In the genomic region with DNA sequence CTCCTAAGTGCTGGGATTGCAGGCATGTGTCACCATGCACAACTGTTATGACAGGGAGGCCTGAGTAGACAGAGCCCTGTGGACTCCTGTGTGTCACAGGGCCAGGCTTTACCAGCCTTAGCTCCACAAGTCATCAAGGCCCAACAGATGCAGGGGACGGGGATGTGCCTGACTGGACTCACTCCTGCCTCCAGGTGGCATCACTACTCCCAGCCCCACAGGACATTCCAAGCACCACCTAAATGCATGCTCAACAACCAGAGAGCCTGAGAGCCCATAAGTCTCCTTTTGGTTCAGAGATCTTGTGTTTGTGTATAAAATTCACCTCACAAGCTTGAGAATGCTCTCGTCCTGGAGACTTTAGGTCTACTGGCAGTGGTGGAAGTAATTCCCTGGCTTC, we compare ENCODE assay signal across 16 mouse cellular contexts. TPM values are rescaled to one million over a fixed set of nuclear protein-coding genes. Genes with fewer than 3 reads are reported as not detected.
DNase-seq lines count a peak whose midpoint lies in the region; ATAC-seq and TF ChIP-seq lines count a peak whose summit lies in the region.
"Had no signal": no experiment of that assay in that cellular context is flagged by ENCODE, and none has a peak within 500 bp of the region (broad histone marks: within the 10 kb centered on the region; RNA-seq: fewer than 3 reads in every experiment).

No protein-coding gene starts in this region.

- H3K36me3 ChIP-seq in intestine, embryonic 16.5 days (ENCODE audit: control insufficient read depth, insufficient read depth, low read length): peaks cover 21% of the 10 kb centered on the region
- peaks cover 34% of the 10 kb centered on the region for H3K36me3 ChIP-seq in intestine, embryonic 15.5 days
- H3K36me3 ChIP-seq in ES-Bruce4 (ENCODE audit: control insufficient read depth, insufficient read depth, low read length, poor library complexity, severe bottlenecking): peaks cover 33% of the 10 kb centered on the region
- H3K36me3 ChIP-seq in liver, embryonic 14.5 days (replicated peaks; ENCODE audit: control insufficient read depth, insufficient read depth, low read depth): peaks cover 49% of the 10 kb centered on the region

- H3K4me2 ChIP-seq in intestine, embryonic 16.5 days (ENCODE audit: low read depth, low read length): no peak overlapping the region
- H3K4me2 ChIP-seq in intestine, embryonic 15.5 days (replicated peaks): no peak overlapping the region
- H3K4me2 ChIP-seq in liver, embryonic 14.5 days (ENCODE audit: low read depth): peak overlapping the region; percentile 36
- H3K4me2 ChIP-seq: forebrain, embryonic 12.5 days; heart, embryonic 13.5 days; hindbrain, embryonic 12.5 days; limb, embryonic 15.5 days had no signal

- intact Hi-C loops in gastrocnemius, postnatal 14 days (cut with DNase I; ENCODE audit: low total_unique reads): no loop called here

- peak; percentile 47 for TF ChIP-seq CTCF in ES-Bruce4 (IDR thresholded peaks at IDR 0.05; ENCODE audit: low read depth, low read length)
- 0 out of 2 replicates have a peak, but pooled peaks have one; percentile 3 for TF ChIP-seq CTCF in brain, embryonic 14.5 days (IDR thresholded peaks at IDR 0.05; ENCODE audit: borderline replicate concordance, extremely low read depth, insufficient read depth, insufficient read length)
- peak; percentile 77 for TF ChIP-seq CTCF in liver, embryonic 14.5 days (IDR thresholded peaks at IDR 0.05; ENCODE audit: low read depth)

- no peak overlapping the region for H3K4me3 ChIP-seq in intestine, embryonic 16.5 days (ENCODE audit: low read length)
- H3K4me3 ChIP-seq in intestine, embryonic 15.5 days (replicated peaks): no peak overlapping the region
- H3K4me3 ChIP-seq in ES-Bruce4 (ENCODE audit: low read depth, low read length): no peak overlapping the region
- H3K4me3 ChIP-seq in liver, embryonic 14.5 days (ENCODE audit: insufficient read depth in 1 of 2, low read depth in 2 of 2, low read length in 2 of 2): no peak overlapping the region
- H3K4me3 ChIP-seq: forebrain, embryonic 12.5 days; heart, embryonic 13.5 days; hindbrain, embryonic 12.5 days; limb, embryonic 15.5 days; myocyte had no signal

- H3K9me3 ChIP-seq in intestine, embryonic 16.5 days (ENCODE audit: control insufficient read depth, low read length): no peaks in the 10 kb centered on the region
- H3K9me3 ChIP-seq in intestine, embryonic 15.5 days: no peaks in the 10 kb centered on the region
- H3K9me3 ChIP-seq in ES-Bruce4 (replicated peaks; ENCODE audit: control insufficient read depth, insufficient read depth, low read length, poor library complexity, severe bottlenecking): no peaks in the 10 kb centered on the region
- H3K9me3 ChIP-seq in liver, embryonic 14.5 days (ENCODE audit: control insufficient read depth, low read length): no peaks in the 10 kb centered on the region
- H3K9me3 ChIP-seq: forebrain, embryonic 12.5 days; heart, embryonic 13.5 days; hindbrain, embryonic 12.5 days; limb, embryonic 15.5 days had no signal

- H3K27ac ChIP-seq in intestine, embryonic 16.5 days (ENCODE audit: low read length): no peak overlapping the region
- no peak overlapping the region for H3K27ac ChIP-seq in intestine, embryonic 15.5 days
- no peak overlapping the region for H3K27ac ChIP-seq in ES-Bruce4 (ENCODE audit: insufficient read depth, low read length)
- H3K27ac ChIP-seq in liver, embryonic 14.5 days: peak overlapping the region; percentile 94
- H3K27ac ChIP-seq: forebrain, embryonic 12.5 days; hindbrain, embryonic 12.5 days; limb, embryonic 15.5 days had no signal

- no peaks in the 10 kb centered on the region for H3K4me1 ChIP-seq in intestine, embryonic 16.5 days (ENCODE audit: control insufficient read depth, insufficient read depth, low read length)
- no peaks in the 10 kb centered on the region for H3K4me1 ChIP-seq in intestine, embryonic 15.5 days (replicated peaks)
- H3K4me1 ChIP-seq in ES-Bruce4 (ENCODE audit: control insufficient read depth, insufficient read depth, low read length): no peaks in the 10 kb centered on the region
- H3K4me1 ChIP-seq in liver, embryonic 14.5 days (replicated peaks; ENCODE audit: control insufficient read depth in 2 of 2, insufficient read depth in 2 of 2, low read length in 1 of 2): peaks cover 35% of the 10 kb centered on the region in 2 experiments
- H3K4me1 ChIP-seq: forebrain, embryonic 12.5 days; hindbrain, embryonic 12.5 days; limb, embryonic 15.5 days had no signal

- peak; percentile 41; the same call in 1 of the 2 replicates for ATAC-seq in intestine, embryonic 16.5 days
- no peak for ATAC-seq in intestine, embryonic 15.5 days
- ATAC-seq in liver, embryonic 14.5 days (ENCODE audit: insufficient read depth): peak; percentile 22; the same call in 1 of the 2 replicates
- ATAC-seq: CD4-positive, CD25-positive, alpha-beta regulatory T cell, adult 4 months had no signal

- no peak for DNase-seq in brain, embryonic 14.5 days (ENCODE audit: low read depth)
- DNase-seq in liver, embryonic 14.5 days (ENCODE audit: low read depth in 3 of 3, low spot score in 3 of 3): no peak
- no peak for DNase-seq in adrenal gland, postnatal 10 days
- no peak for DNase-seq in gastrocnemius, postnatal 14 days
- DNase-seq: kidney, postnatal 10 days; right cerebral cortex, postnatal 14 days; thymus, postnatal 36 days had no signal

- no peak for TF ChIP-seq POLR2A in ES-Bruce4 (IDR thresholded peaks at IDR 0.05; ENCODE audit: insufficient read depth, low read length)
- TF ChIP-seq POLR2A in brain, embryonic 14.5 days (IDR thresholded peaks at IDR 0.05; ENCODE audit: borderline replicate concordance, extremely low read depth, insufficient read depth, insufficient read length, poor library complexity, severe bottlenecking): no peak

- no peak for TF ChIP-seq EP300 in ES-Bruce4 (IDR thresholded peaks at IDR 0.05; ENCODE audit: insufficient read depth, low read depth, low read length)
- TF ChIP-seq EP300 in liver, embryonic 14.5 days (IDR thresholded peaks at IDR 0.05; ENCODE audit: low read depth): no peak

- no peak overlapping the region for H3K9ac ChIP-seq in intestine, embryonic 16.5 days (ENCODE audit: low read depth, low read length)
- no peak overlapping the region for H3K9ac ChIP-seq in intestine, embryonic 15.5 days
- H3K9ac ChIP-seq in ES-Bruce4 (ENCODE audit: low read depth, poor library complexity, severe bottlenecking): no peak overlapping the region
- peak overlapping the region; percentile 45 for H3K9ac ChIP-seq in liver, embryonic 14.5 days (replicated peaks)
- H3K9ac ChIP-seq: forebrain, embryonic 12.5 days; heart, embryonic 13.5 days; hindbrain, embryonic 12.5 days; limb, embryonic 15.5 days had no signal

- 78% methylated on average over 2 of the region's 2 CpGs for WGBS in intestine, embryonic 16.5 days
- WGBS in intestine, embryonic 15.5 days: 75% methylated on average over 2 of the region's 2 CpGs
- 57% methylated on average over 2 of the region's 2 CpGs for WGBS in liver, embryonic 14.5 days (ENCODE audit: insufficient replicate concordance)

- H3K27me3 ChIP-seq in intestine, embryonic 16.5 days (replicated peaks; ENCODE audit: control insufficient read depth, insufficient read depth, low read length): no peaks in the 10 kb centered on the region
- no peaks in the 10 kb centered on the region for H3K27me3 ChIP-seq in intestine, embryonic 15.5 days (replicated peaks)
- no peaks in the 10 kb centered on the region for H3K27me3 ChIP-seq in ES-Bruce4 (ENCODE audit: control insufficient read depth, insufficient read depth, low read length, poor library complexity, severe bottlenecking)
- H3K27me3 ChIP-seq in liver, embryonic 14.5 days (ENCODE audit: control insufficient read depth, insufficient read depth, low read length): no peaks in the 10 kb centered on the region
- H3K27me3 ChIP-seq: forebrain, embryonic 12.5 days; heart, embryonic 13.5 days; hindbrain, embryonic 12.5 days; limb, embryonic 15.5 days had no signal

RNA-seq across cellular contexts. Expression of a gene that starts 8.7 kb away (rescaled TPM):
- 5.0 and 5.3 TPM in 2 replicates for polyA plus RNA-seq in intestine, embryonic 16.5 days (2015; fragmentation: Nextera tagmentation; extraction: Ambion mirVana)
- 4.0 and 6.7 TPM in 2 replicates for polyA plus RNA-seq in intestine, embryonic 15.5 days (2015; fragmentation: Nextera tagmentation; extraction: Ambion mirVana)
- polyA plus RNA-seq in ES-Bruce4 (2011; ENCODE audit: insufficient read depth, insufficient read length, low read depth, missing spikeins): 1.6 and 2.7 TPM in 2 replicates
- polyA plus RNA-seq in brain, embryonic 14.5 days (2012; rRNA removed): 6.1 and 8.5 TPM in 2 replicates
- 1.6 and 2.5 TPM in 2 replicates for polyA plus RNA-seq in liver, embryonic 14.5 days (2012; rRNA removed)
- polyA plus RNA-seq in liver, embryonic 14.5 days (2014; fragmentation: Nextera tagmentation; extraction: Ambion mirVana): 2.6 and 3.4 TPM in 2 replicates
- total RNA-seq in adrenal gland, postnatal 10 days (2021): 1 to 10 TPM; 2.5 to 3.2 TPM
- 1 to 10 TPM in 1 of 2 experiments, under 1 TPM in 1; 0.82 to 1.5 TPM for total RNA-seq in gastrocnemius, postnatal 14 days (2021)

RNA-seq across cellular contexts. Expression of a gene that starts 18.5 kb away (rescaled TPM):
- polyA plus RNA-seq in intestine, embryonic 16.5 days (2015; fragmentation: Nextera tagmentation; extraction: Ambion mirVana): 24.5 and 24.9 TPM in 2 replicates
- polyA plus RNA-seq in intestine, embryonic 15.5 days (2015; fragmentation: Nextera tagmentation; extraction: Ambion mirVana): 26.8 and 27.5 TPM in 2 replicates
- polyA plus RNA-seq in ES-Bruce4 (2011; ENCODE audit: insufficient read depth, insufficient read length, low read depth, missing spikeins): 97.7 and 104 TPM in 2 replicates
- 98.5 and 120 TPM in 2 replicates for polyA plus RNA-seq in brain, embryonic 14.5 days (2012; rRNA removed)
- 28.8 and 33.7 TPM in 2 replicates for polyA plus RNA-seq in liver, embryonic 14.5 days (2012; rRNA removed)
- polyA plus RNA-seq in liver, embryonic 14.5 days (2014; fragmentation: Nextera tagmentation; extraction: Ambion mirVana): 18.8 and 21.7 TPM in 2 replicates
- 10 to 100 TPM; 24.4 to 28.0 TPM for total RNA-seq in adrenal gland, postnatal 10 days (2021)
- 1 to 10 TPM; 8.4 to 9.1 TPM for total RNA-seq in gastrocnemius, postnatal 14 days (2021)

RNA-seq across cellular contexts. Expression of a gene that starts 54.6 kb away (rescaled TPM):
- 36.2 and 38.1 TPM in 2 replicates for polyA plus RNA-seq in intestine, embryonic 16.5 days (2015; fragmentation: Nextera tagmentation; extraction: Ambion mirVana)
- polyA plus RNA-seq in intestine, embryonic 15.5 days (2015; fragmentation: Nextera tagmentation; extraction: Ambion mirVana): 25.0 and 29.4 TPM in 2 replicates
- 2.0 and 2.8 TPM in 2 replicates for polyA plus RNA-seq in ES-Bruce4 (2011; ENCODE audit: insufficient read depth, insufficient read length, low read depth, missing spikeins)
- polyA plus RNA-seq in brain, embryonic 14.5 days (2012; rRNA removed): 27.5 and 38.6 TPM in 2 replicates
- polyA plus RNA-seq in liver, embryonic 14.5 days (2012; rRNA removed): 1.1 and 2.0 TPM in 2 replicates
- polyA plus RNA-seq in liver, embryonic 14.5 days (2014; fragmentation: Nextera tagmentation; extraction: Ambion mirVana): 1.3 and 1.8 TPM in 2 replicates
- 1 to 10 TPM; 5.5 to 9.0 TPM for total RNA-seq in adrenal gland, postnatal 10 days (2021)
- 1 to 10 TPM in 1 of 2 experiments, under 1 TPM in 1; 0.97 to 1.3 TPM for total RNA-seq in gastrocnemius, postnatal 14 days (2021)

Comparison
In these comparisons a context has a peak if more than half of its experiments do, and no peak if none do; other contexts are left out.
1. CTCF ChIP-seq: peak in every context shown above with its lines; median percentile 77 in liver, embryonic 14.5 days; 47 in ES-Bruce4; 3 in brain, embryonic 14.5 days.